Mouse (Mus musculus) liver, embryonic 14.5 days (tissue): ENCODE data around the gene Speg. TPM values are rescaled to one million over a fixed set of nuclear protein-coding genes. Genes with fewer than 3 reads are reported as not detected.

Experiments
- ATAC-seq: fragments of 200-750 bp; cut with Nextera tagmentation; 2 replicates; pipeline ENCODE4 v1.8.0; 2017; ENCODE audit warnings: moderate number of reproducible peaks, mild to moderate bottlenecking, moderate library complexity; ENCODE audit not compliant: insufficient read depth
- DNase-seq, 3 experiments: peaks; one replicate each; pipeline ENCODE4 v3.0.0-alpha.2; 2012 to 2013; ENCODE audit warnings: low read depth in 3 of 3, low spot score in 3 of 3
- H3K27ac ChIP-seq: fragments of 300-500 bp; sonication (generic); 2 replicates; pipeline ENCODE4 v1.5.1; 2014; ENCODE audit warnings: moderate library complexity, mild to moderate bottlenecking, control low read depth, inconsistent platforms
- H3K27me3 ChIP-seq: fragments of 300-500 bp; sonication (generic); 2 replicates; pipeline ENCODE4 v1.6.1; 2014; ENCODE audit warnings: mild to moderate bottlenecking, low read length, moderate library complexity; ENCODE audit not compliant: control insufficient read depth, insufficient read depth
- H3K36me3 ChIP-seq: fragments of 300-500 bp; sonication (generic); replicated peaks from 2 replicates; pipeline ENCODE4 v1.6.1; 2014; ENCODE audit warnings: low read depth; ENCODE audit not compliant: control insufficient read depth, insufficient read depth
- H3K4me1 ChIP-seq, 2 experiments: fragments of 200-500 bp in 1 of 2; fragments of 300-500 bp in 1 of 2; sonication (generic) in 1 of 2; replicated peaks; 2 replicates each; pipeline ENCODE4 v1.6.1; 2012 to 2014; ENCODE audit warnings: antibody characterized with exemption in 1 of 2, inconsistent platforms in 1 of 2, low read length in 1 of 2; ENCODE audit not compliant: control insufficient read depth in 2 of 2, insufficient read depth in 2 of 2
- H3K4me2 ChIP-seq: fragments of 300-500 bp; sonication (generic); 2 replicates; pipeline ENCODE4 v1.6.1; 2014; ENCODE audit warnings: low read depth, mild to moderate bottlenecking, control low read depth, moderate library complexity
- H3K4me3 ChIP-seq, 2 experiments: fragments of 200-500 bp in 1 of 2; fragments of 300-500 bp in 1 of 2; sonication (generic) in 1 of 2; 2 replicates each; pipeline ENCODE4 v1.5.1; 2012 to 2014; ENCODE audit warnings: low read depth in 2 of 2, low read length in 2 of 2, mild to moderate bottlenecking in 2 of 2, control low read depth in 1 of 2, inconsistent platforms in 1 of 2, moderate library complexity in 1 of 2; ENCODE audit not compliant: insufficient read depth in 1 of 2
- H3K9ac ChIP-seq: fragments of 300-500 bp; sonication (generic); replicated peaks from 2 replicates; pipeline ENCODE4 v1.6.1; 2014; ENCODE audit warnings: mild to moderate bottlenecking, control low read depth, moderate library complexity
- H3K9me3 ChIP-seq: fragments of 300-500 bp; sonication (generic); 2 replicates; pipeline ENCODE4 v1.6.1; 2016; ENCODE audit warnings: low read length, mixed read lengths; ENCODE audit not compliant: control insufficient read depth
- CTCF ChIP-seq: IDR thresholded peaks from 2 replicates; pipeline ENCODE4 v1.5.1; 2016; ENCODE audit warnings: antibody characterized with exemption, low read depth, control low read depth
- EP300 ChIP-seq: IDR thresholded peaks from 2 replicates; pipeline ENCODE4 v1.6.1; 2016; ENCODE audit warnings: antibody characterized with exemption, low read depth
- WGBS: fragments of 180-500 bp; shearing (Covaris S2); extraction: QIAGEN DNeasy Blood & Tissue Kit; methylation state at CpG from one replicate; pipeline ENCODE4 v1.1.7; 2014; ENCODE audit not compliant: insufficient replicate concordance; 5-methylcytosine and 5-hydroxymethylcytosine counted together
- polyA plus RNA-seq, 2 experiments: library from polyadenylated mRNA; depleted of rRNA in 1 of 2; stranded (reverse) in 1 of 2; unstranded in 1 of 2; fragments of >200 nt; fragmentation: Nextera tagmentation in 1 of 2; extraction: Ambion mirVana in 1 of 2; gene quantifications; 2 replicates each; pipeline versions ENCODE4 v1.2.1 to v1.2.3; 2012 to 2014

The Speg gene
- polyA plus RNA-seq, 2 experiments = 8.4 to 8.5 TPM

DNA sequence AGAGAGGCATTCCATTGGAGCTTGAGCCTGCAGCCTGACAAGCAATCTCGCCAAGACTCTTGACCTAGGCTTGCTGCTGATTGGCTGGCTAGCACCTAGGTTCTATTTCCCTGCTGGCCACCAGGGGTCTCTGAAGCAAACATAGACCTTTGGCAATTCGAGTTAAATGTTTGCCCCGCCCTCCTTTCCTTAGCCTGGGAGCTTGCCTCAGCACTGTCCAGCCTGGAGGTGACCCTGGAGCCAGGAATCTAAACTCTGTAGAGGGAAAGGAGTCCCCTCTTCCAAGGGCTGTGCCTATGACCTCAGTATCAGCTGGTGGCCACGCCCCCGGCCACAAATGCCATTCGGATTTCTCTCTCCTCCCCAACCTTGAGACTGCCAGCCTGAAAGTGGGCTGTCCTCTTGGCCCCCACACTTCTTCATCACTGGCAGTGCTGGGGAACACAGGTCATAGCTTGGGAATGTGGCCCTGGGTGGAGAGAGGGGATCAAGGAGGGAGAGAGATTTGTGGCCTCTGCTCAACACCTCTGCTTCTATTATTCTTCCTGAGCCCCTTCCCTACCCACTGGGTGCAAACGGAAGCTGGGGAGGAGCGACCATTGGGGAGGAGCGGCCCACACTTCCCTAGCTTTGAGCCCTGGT, 23.8 kb downstream of the Speg start:
- 10% methylated on average over 9 of the region's 9 CpGs for WGBS
- H3K4me2 ChIP-seq = no peak overlapping the region

DNA sequence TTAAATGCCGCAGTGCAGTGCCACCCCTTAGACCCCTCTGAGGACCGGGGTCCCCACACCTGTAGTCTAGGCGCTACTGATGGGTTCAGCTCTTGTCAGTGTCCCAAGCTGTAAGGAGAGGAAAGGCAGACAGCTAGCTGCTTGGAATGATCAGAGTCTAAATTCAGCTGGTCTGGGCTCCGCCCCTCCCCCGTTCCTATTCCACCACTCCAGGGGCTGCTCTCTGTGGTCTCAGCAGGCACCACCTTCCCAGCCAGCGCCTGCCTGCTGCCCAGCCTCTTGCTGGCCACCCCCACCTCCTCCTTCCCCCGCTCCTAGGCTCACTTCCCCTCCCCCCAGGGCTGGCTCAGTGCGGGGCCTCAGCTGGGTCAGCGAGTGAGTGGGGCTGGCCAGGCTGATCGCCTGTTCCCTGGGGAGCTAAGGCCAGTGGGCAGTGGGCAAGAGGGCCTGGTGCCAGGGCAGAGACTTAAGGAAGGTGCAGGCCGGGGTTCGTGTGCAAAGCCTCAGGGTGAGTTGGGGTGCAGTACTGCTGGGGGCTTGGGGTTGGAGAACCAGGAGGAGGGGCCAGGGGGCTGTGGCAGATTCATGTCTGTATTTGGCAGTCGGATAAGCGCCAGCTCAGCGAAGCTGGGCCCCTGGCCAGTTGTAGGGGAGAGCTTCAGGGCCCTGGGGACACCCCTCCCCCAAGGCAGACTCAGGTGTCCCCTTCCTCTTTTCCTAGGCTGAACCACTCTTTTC, 24.8 kb downstream of the Speg start:
- Histone ChIP-seq H3K27ac (no peak overlapping the region), H3K9me3 (no peaks in the 10 kb centered on the region), H3K36me3 (no peaks in the 10 kb centered on the region), H3K4me2 (peak overlapping the region; percentile 36), H3K4me3 (peak overlapping the region in 1 of 2 experiments; percentile 26; a peak in 2 of 4 replicates), H3K27me3 (no peaks in the 10 kb centered on the region), H3K4me1 (peaks cover 0 to 9% of the 10 kb centered on the region in 2 experiments; a peak in 2 of 4 replicates), H3K9ac (no peak overlapping the region; the same call in 1 of the 2 replicates)
- DNase-seq (no peak), ATAC-seq (peak; percentile 51; the same call in 1 of the 2 replicates)
- no peak for TF ChIP-seq CTCF
- no peak for TF ChIP-seq EP300
- WGBS = 12% methylated on average over 15 of the region's 15 CpGs

More for the DNA sequence above, 23.8 kb downstream of the Speg start:
- Histone ChIP-seq H3K9me3 (no peaks in the 10 kb centered on the region), H3K27ac (no peak overlapping the region), H3K9ac (no peak overlapping the region), H3K27me3 (no peaks in the 10 kb centered on the region), H3K36me3 (no peaks in the 10 kb centered on the region), H3K4me3 (no peak overlapping the region), H3K4me1 (peaks cover 0 to 9% of the 10 kb centered on the region in 2 experiments; a peak in 2 of 4 replicates)
- TF ChIP-seq CTCF (peak; percentile 78), EP300 (no peak)
- ATAC-seq = peak; percentile 62; the same call in 1 of the 2 replicates
- DNase-seq = peak; percentile 31 to 52 (median 34)

DNA sequence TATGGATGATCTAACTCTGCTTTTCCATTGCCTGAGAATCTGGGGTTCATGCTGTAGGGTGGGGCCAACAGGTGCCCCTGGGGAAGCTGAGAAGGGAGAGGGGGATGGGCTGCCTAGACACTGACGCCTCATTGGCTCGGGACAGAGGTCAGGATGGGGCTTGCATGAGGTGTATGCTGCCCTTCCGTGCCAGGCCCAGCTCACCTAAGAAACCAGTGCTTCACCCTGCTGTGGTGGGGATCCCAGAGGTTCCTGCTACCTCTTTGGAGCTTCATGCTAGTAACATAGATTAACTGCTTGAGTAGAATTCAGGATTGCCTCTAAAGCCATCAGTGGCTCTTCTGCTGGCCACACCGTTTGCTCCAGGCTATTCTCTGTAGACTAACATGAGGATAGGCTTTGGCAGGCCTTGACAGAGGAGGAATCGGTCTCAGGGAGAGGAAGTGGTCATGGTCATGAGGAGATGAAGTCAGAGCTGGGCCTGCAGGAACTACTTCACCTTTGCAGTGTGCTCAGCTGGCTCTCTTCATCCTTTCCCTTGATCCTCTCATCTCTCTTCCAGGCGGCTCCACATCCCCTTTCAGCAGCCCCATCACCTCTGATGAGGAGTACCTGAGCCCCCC, 25.5 kb downstream of the Speg start:
- Histone ChIP-seq H3K4me3 (no peak overlapping the region; a peak in 2 of 4 replicates), H3K4me2 (peak overlapping the region; percentile 36; the same call in 1 of the 2 replicates), H3K9ac (no peak overlapping the region), H3K27ac (no peak overlapping the region), H3K9me3 (no peaks in the 10 kb centered on the region), H3K36me3 (no peaks in the 10 kb centered on the region), H3K4me1 (peaks cover 0 to 9% of the 10 kb centered on the region in 2 experiments; a peak in 2 of 4 replicates), H3K27me3 (no peaks in the 10 kb centered on the region)
- TF ChIP-seq CTCF (no peak), EP300 (no peak)
- DNase-seq (no peak), ATAC-seq (no peak)
- WGBS = 19% methylated on average over 6 of the region's 6 CpGs

DNA sequence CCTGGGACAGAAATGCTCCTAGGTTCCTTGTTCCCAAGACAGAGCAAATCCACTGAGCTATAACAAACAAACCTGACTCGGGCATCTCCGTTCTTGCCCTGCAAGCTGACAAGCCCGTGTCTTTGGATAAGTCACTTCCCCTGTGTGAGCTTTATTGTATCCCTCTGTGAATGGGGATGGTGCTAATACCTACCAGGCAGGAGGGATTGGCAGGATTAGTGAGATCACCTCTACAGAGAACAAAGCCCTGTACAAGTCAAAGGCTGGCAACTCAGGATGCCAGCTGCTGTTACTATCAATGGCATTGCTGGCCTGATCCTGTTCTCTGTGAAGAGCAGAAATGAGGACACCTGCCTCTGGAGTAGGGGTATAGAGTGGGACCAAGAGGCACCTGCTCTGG, 30.4 kb downstream of the Speg start:
- no peak for ATAC-seq

DNA sequence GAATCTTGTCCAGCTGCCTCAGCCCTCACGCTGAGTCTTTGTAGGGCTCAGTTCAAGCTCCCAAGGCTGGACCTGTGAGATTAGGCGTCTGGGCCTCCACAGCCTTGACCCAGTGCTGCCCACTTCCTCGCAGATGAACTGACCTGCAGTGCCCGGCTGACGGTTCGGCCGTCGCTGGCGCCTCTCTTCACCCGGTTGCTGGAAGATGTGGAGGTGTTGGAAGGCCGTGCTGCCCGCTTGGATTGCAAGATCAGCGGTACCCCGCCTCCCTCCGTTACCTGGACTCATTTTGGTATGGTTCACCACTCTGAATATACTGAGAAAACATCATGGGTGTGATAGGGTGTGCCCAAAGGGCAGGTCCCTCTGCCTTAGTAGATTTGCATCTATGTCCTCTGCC, 31.1 kb downstream of the Speg start:
- H3K27me3 ChIP-seq = no peaks in the 10 kb centered on the region
- no peak overlapping the region for H3K27ac ChIP-seq
- TF ChIP-seq EP300 = no peak
- no peak for TF ChIP-seq CTCF
- H3K4me2 ChIP-seq = no peak overlapping the region
- no peak for ATAC-seq
- H3K36me3 ChIP-seq = no peaks in the 10 kb centered on the region
- H3K4me3 ChIP-seq = no peak overlapping the region
- no peaks in the 10 kb centered on the region for H3K9me3 ChIP-seq
- DNase-seq = no peak
- no peak overlapping the region for H3K9ac ChIP-seq
- no peaks in the 10 kb centered on the region for H3K4me1 ChIP-seq
- 71% methylated on average over 15 of the region's 15 CpGs for WGBS

More for the DNA sequence above, 30.4 kb downstream of the Speg start:
- Histone ChIP-seq H3K9ac (no peak overlapping the region), H3K9me3 (no peaks in the 10 kb centered on the region), H3K4me1 (no peaks in the 10 kb centered on the region), H3K36me3 (no peaks in the 10 kb centered on the region), H3K27ac (no peak overlapping the region), H3K27me3 (no peaks in the 10 kb centered on the region), H3K4me3 (no peak overlapping the region), H3K4me2 (no peak overlapping the region)
- TF ChIP-seq EP300 = no peak
- TF ChIP-seq CTCF = no peak
- WGBS = 68% methylated on average over 3 of the region's 3 CpGs
- no peak for DNase-seq
